Comparison of ENCODE assay signal across 8 mouse cellular contexts in genomic region chr13:49186798-49187287, GRCm38 (mm10). TPM values are rescaled to one million over a fixed set of nuclear protein-coding genes. Genes with fewer than 3 reads are reported as not detected.
DNase-seq lines count a peak whose midpoint lies in the region; ATAC-seq and TF ChIP-seq lines count a peak whose summit lies in the region.

No protein-coding gene starts in this region.

- H3K4me1 ChIP-seq in hindbrain, embryonic 10.5 days (replicated peaks): peaks cover 55% of the 10 kb centered on the region
- H3K4me1 ChIP-seq in midbrain, embryonic 11.5 days (ENCODE audit: control insufficient read depth, insufficient read depth, low read length): peaks cover 18% of the 10 kb centered on the region

- ATAC-seq in midbrain, embryonic 11.5 days (ENCODE audit: low FRiP score): peak; percentile 25

- DNase-seq in layer of hippocampus, adult 2 months (ENCODE audit: low spot score in 2 of 2): no peak
- DNase-seq in layer of hippocampus, postnatal 14 days (ENCODE audit: low spot score in 2 of 2): no peak
- peak; percentile 46 to 58 for DNase-seq in cerebellum, postnatal 10 days
- DNase-seq in hindbrain, embryonic 10.5 days (ENCODE audit: low spot score): no peak
- DNase-seq in midbrain, embryonic 11.5 days (ENCODE audit: low spot score, missing footprints): peak; percentile 95
- DNase-seq in gastrocnemius, postnatal 25 days: no peak
- DNase-seq in MN1 (ENCODE audit: low spot score): no peak
- no peak for DNase-seq in B cell, adult 2 months

- peaks cover 40% of the 10 kb centered on the region for H3K27me3 ChIP-seq in hindbrain, embryonic 10.5 days (ENCODE audit: insufficient read depth, poor library complexity, severe bottlenecking)
- no peaks in the 10 kb centered on the region for H3K27me3 ChIP-seq in midbrain, embryonic 11.5 days (ENCODE audit: control insufficient read depth, insufficient read depth, low read length)

- peak overlapping the region; percentile 98 for H3K4me2 ChIP-seq in midbrain, embryonic 11.5 days

- H3K9ac ChIP-seq in midbrain, embryonic 11.5 days (ENCODE audit: low read length): peak overlapping the region; percentile 71

- H3K27ac ChIP-seq in layer of hippocampus, adult 2 months: peak overlapping the region; percentile 85
- peak overlapping the region; percentile 84 for H3K27ac ChIP-seq in hindbrain, embryonic 10.5 days
- H3K27ac ChIP-seq in midbrain, embryonic 11.5 days (ENCODE audit: low read depth, low read length): no peak overlapping the region

- WGBS in hindbrain, embryonic 10.5 days: 15% methylated on average over 11 of the region's 11 CpGs
- WGBS in midbrain, embryonic 11.5 days: 19% methylated on average over 11 of the region's 11 CpGs

- H3K4me3 ChIP-seq in layer of hippocampus, adult 2 months: peak overlapping the region; percentile 83
- H3K4me3 ChIP-seq in hindbrain, embryonic 10.5 days: peak overlapping the region; percentile 84
- peak overlapping the region; percentile 56 for H3K4me3 ChIP-seq in midbrain, embryonic 11.5 days (ENCODE audit: low read depth, low read length)

- no peaks in the 10 kb centered on the region for H3K36me3 ChIP-seq in hindbrain, embryonic 10.5 days
- no peaks in the 10 kb centered on the region for H3K36me3 ChIP-seq in midbrain, embryonic 11.5 days (ENCODE audit: control insufficient read depth, insufficient read depth, low read length)

- no peak for TF ChIP-seq CTCF in layer of hippocampus, adult 2 months (conservative IDR thresholded peaks at IDR 0.05)

- H3K9me3 ChIP-seq in hindbrain, embryonic 10.5 days: no peaks in the 10 kb centered on the region
- no peaks in the 10 kb centered on the region for H3K9me3 ChIP-seq in midbrain, embryonic 11.5 days (ENCODE audit: control insufficient read depth, low read length)

RNA-seq across cellular contexts. Expression of gene Ninj1, which starts 0.4 kb away (rescaled TPM):
- total RNA-seq in layer of hippocampus, adult 2 months (2021): 10 to 100 TPM; 17.9 to 20.3 TPM
- 10 to 100 TPM; 24.4 to 26.4 TPM for total RNA-seq in layer of hippocampus, postnatal 14 days (2021)
- polyA plus RNA-seq in hindbrain, embryonic 10.5 days (2016; fragmentation: Nextera tagmentation; extraction: Ambion mirVana): 26.3 and 28.3 TPM in 2 replicates
- polyA plus RNA-seq in midbrain, embryonic 11.5 days (2014; fragmentation: Nextera tagmentation; extraction: Ambion mirVana): 17.5 TPM in 2 replicates
- total RNA-seq in gastrocnemius, postnatal 25 days (2021): 10 to 100 TPM; 15.8 to 18.8 TPM

RNA-seq across cellular contexts. Expression of gene Card19, which starts 29.0 kb away (rescaled TPM):
- total RNA-seq in layer of hippocampus, adult 2 months (2021): 10 to 100 TPM; 14.8 to 15.3 TPM
- 10 to 100 TPM; 17.1 to 18.4 TPM for total RNA-seq in layer of hippocampus, postnatal 14 days (2021)
- 25.8 and 27.4 TPM in 2 replicates for polyA plus RNA-seq in hindbrain, embryonic 10.5 days (2016; fragmentation: Nextera tagmentation; extraction: Ambion mirVana)
- polyA plus RNA-seq in midbrain, embryonic 11.5 days (2014; fragmentation: Nextera tagmentation; extraction: Ambion mirVana): 17.1 and 18.0 TPM in 2 replicates
- total RNA-seq in gastrocnemius, postnatal 25 days (2021): 100 to 1,000 TPM in 1 of 2 experiments, 10 to 100 TPM in 1; 93.6 to 118 TPM

RNA-seq across cellular contexts. Expression of gene Wnk2, which starts 39.0 kb away (rescaled TPM):
- total RNA-seq in layer of hippocampus, adult 2 months (2021): 100 to 1,000 TPM in 1 of 2 experiments, 10 to 100 TPM in 1; 99.2 to 101 TPM
- 10 to 100 TPM; 91.9 to 99.8 TPM for total RNA-seq in layer of hippocampus, postnatal 14 days (2021)
- polyA plus RNA-seq in hindbrain, embryonic 10.5 days (2016; fragmentation: Nextera tagmentation; extraction: Ambion mirVana): 4.5 and 8.5 TPM in 2 replicates
- 6.1 and 7.8 TPM in 2 replicates for polyA plus RNA-seq in midbrain, embryonic 11.5 days (2014; fragmentation: Nextera tagmentation; extraction: Ambion mirVana)
- 10 to 100 TPM; 51.0 to 62.2 TPM for total RNA-seq in gastrocnemius, postnatal 25 days (2021)

Comparison
In these comparisons a context has a peak if more than half of its experiments do, and no peak if none do; other contexts are left out.
1. DNase-seq: peak in cerebellum, postnatal 10 days (2 of 2) and midbrain, embryonic 11.5 days (single experiment); none in layer of hippocampus, adult 2 months (0 of 2), layer of hippocampus, postnatal 14 days (0 of 2), hindbrain, embryonic 10.5 days (single experiment), gastrocnemius, postnatal 25 days (single experiment), MN1 (single experiment) and B cell, adult 2 months (0 of 2).
2. RNA of gene Card19, which starts 29.0 kb away (total RNA-seq): 93.6 to 118 TPM in gastrocnemius, postnatal 25 days; 17.1 to 18.4 TPM in layer of hippocampus, postnatal 14 days and 14.8 to 15.3 TPM in layer of hippocampus, adult 2 months; every median in the first group is over 4 times any median in the second.
3. Peak in every context shown above with its lines, with median percentiles within 50 percentile points of each other: H3K4me3 ChIP-seq.